Mouse (Mus musculus): ENCODE measurements at regions not wholly inside any gene's neighbourhood (a gene's known extent, or its start where the extent isn't known, plus 50 kb on each side); places are given as distances from the start of the nearest gene placed in this dataset.

GRCm38 (mm10) chr16:24232001-24232530 is 161.2 kb upstream of the Lpp start:
- H3K4me3 ChIP-seq (ENCODE audit: low read depth, low read length): no peak overlapping the region
- no peaks in the 10 kb centered on the region for H3K27me3 ChIP-seq (ENCODE audit: control insufficient read depth, insufficient read depth, low read length, poor library complexity, severe bottlenecking)
- H3K9ac ChIP-seq (ENCODE audit: low read depth, poor library complexity, severe bottlenecking): no peak overlapping the region
- H3K4me1 ChIP-seq (ENCODE audit: control insufficient read depth, insufficient read depth, low read length): no peaks in the 10 kb centered on the region
- TF ChIP-seq POLR2A (IDR thresholded peaks at IDR 0.05; ENCODE audit: insufficient read depth, low read length): no peak
- no peak for TF ChIP-seq CTCF (IDR thresholded peaks at IDR 0.05; ENCODE audit: low read depth, low read length)
- no peak for TF ChIP-seq EP300 (IDR thresholded peaks at IDR 0.05; ENCODE audit: insufficient read depth, low read depth, low read length)
- no peaks in the 10 kb centered on the region for H3K9me3 ChIP-seq (replicated peaks; ENCODE audit: control insufficient read depth, insufficient read depth, low read length, poor library complexity, severe bottlenecking)
- no peaks in the 10 kb centered on the region for H3K36me3 ChIP-seq (ENCODE audit: control insufficient read depth, insufficient read depth, low read length, poor library complexity, severe bottlenecking)
- H3K27ac ChIP-seq (ENCODE audit: insufficient read depth, low read length): no peak overlapping the region

GRCm38 (mm10) chr16:24231506-24231905 is 161.8 kb upstream of the Lpp start:
- H3K27ac ChIP-seq (ENCODE audit: insufficient read depth, low read length): no peak overlapping the region
- no peaks in the 10 kb centered on the region for H3K36me3 ChIP-seq (ENCODE audit: control insufficient read depth, insufficient read depth, low read length, poor library complexity, severe bottlenecking)
- no peak overlapping the region for H3K4me3 ChIP-seq (ENCODE audit: low read depth, low read length)
- no peaks in the 10 kb centered on the region for H3K9me3 ChIP-seq (replicated peaks; ENCODE audit: control insufficient read depth, insufficient read depth, low read length, poor library complexity, severe bottlenecking)
- H3K4me1 ChIP-seq (ENCODE audit: control insufficient read depth, insufficient read depth, low read length): no peaks in the 10 kb centered on the region
- no peaks in the 10 kb centered on the region for H3K27me3 ChIP-seq (ENCODE audit: control insufficient read depth, insufficient read depth, low read length, poor library complexity, severe bottlenecking)
- no peak for TF ChIP-seq EP300 (IDR thresholded peaks at IDR 0.05; ENCODE audit: insufficient read depth, low read depth, low read length)
- no peak overlapping the region for H3K9ac ChIP-seq (ENCODE audit: low read depth, poor library complexity, severe bottlenecking)

GRCm38 (mm10) chr16:24229002-24229607 is 164.2 kb upstream of the Lpp start:
- TF ChIP-seq CTCF (IDR thresholded peaks at IDR 0.05; ENCODE audit: low read depth, low read length): no peak
- TF ChIP-seq EP300 (IDR thresholded peaks at IDR 0.05; ENCODE audit: insufficient read depth, low read depth, low read length): no peak
- no peak for TF ChIP-seq POLR2A (IDR thresholded peaks at IDR 0.05; ENCODE audit: insufficient read depth, low read length)
- no peaks in the 10 kb centered on the region for H3K9me3 ChIP-seq (replicated peaks; ENCODE audit: control insufficient read depth, insufficient read depth, low read length, poor library complexity, severe bottlenecking)
- H3K36me3 ChIP-seq (ENCODE audit: control insufficient read depth, insufficient read depth, low read length, poor library complexity, severe bottlenecking): no peaks in the 10 kb centered on the region
- no peak overlapping the region for H3K4me3 ChIP-seq (ENCODE audit: low read depth, low read length)
- no peaks in the 10 kb centered on the region for H3K27me3 ChIP-seq (ENCODE audit: control insufficient read depth, insufficient read depth, low read length, poor library complexity, severe bottlenecking)
- no peak overlapping the region for H3K27ac ChIP-seq (ENCODE audit: insufficient read depth, low read length)
- no peak overlapping the region for H3K9ac ChIP-seq (ENCODE audit: low read depth, poor library complexity, severe bottlenecking)
- no peaks in the 10 kb centered on the region for H3K4me1 ChIP-seq (ENCODE audit: control insufficient read depth, insufficient read depth, low read length)

GRCm38 (mm10) chr16:24225897-24226296 is 167.4 kb upstream of the Lpp start:
- no peak for TF ChIP-seq POLR2A (IDR thresholded peaks at IDR 0.05; ENCODE audit: insufficient read depth, low read length)
- no peak for TF ChIP-seq CTCF (IDR thresholded peaks at IDR 0.05; ENCODE audit: low read depth, low read length)
- no peak for TF ChIP-seq EP300 (IDR thresholded peaks at IDR 0.05; ENCODE audit: insufficient read depth, low read depth, low read length)
- no peaks in the 10 kb centered on the region for H3K4me1 ChIP-seq (ENCODE audit: control insufficient read depth, insufficient read depth, low read length)

GRCm38 (mm10) chr16:24225090-24225489 is 168.2 kb upstream of the Lpp start:
- no peak for TF ChIP-seq CTCF (IDR thresholded peaks at IDR 0.05; ENCODE audit: low read depth, low read length)
- TF ChIP-seq EP300 (IDR thresholded peaks at IDR 0.05; ENCODE audit: insufficient read depth, low read depth, low read length): no peak
- no peak for TF ChIP-seq POLR2A (IDR thresholded peaks at IDR 0.05; ENCODE audit: insufficient read depth, low read length)
- Histone ChIP-seq H3K4me3 (ENCODE audit: low read depth, low read length) (no peak overlapping the region), H3K4me1 (ENCODE audit: control insufficient read depth, insufficient read depth, low read length) (no peaks in the 10 kb centered on the region), H3K9ac (ENCODE audit: low read depth, poor library complexity, severe bottlenecking) (no peak overlapping the region), H3K9me3 (replicated peaks; ENCODE audit: control insufficient read depth, insufficient read depth, low read length, poor library complexity, severe bottlenecking) (no peaks in the 10 kb centered on the region), H3K36me3 (ENCODE audit: control insufficient read depth, insufficient read depth, low read length, poor library complexity, severe bottlenecking) (no peaks in the 10 kb centered on the region), H3K27ac (ENCODE audit: insufficient read depth, low read length) (no peak overlapping the region), H3K27me3 (ENCODE audit: control insufficient read depth, insufficient read depth, low read length, poor library complexity, severe bottlenecking) (no peaks in the 10 kb centered on the region)

More at GRCm38 (mm10) chr16:24225897-24226296, 167.4 kb upstream of the Lpp start:
- H3K27me3 ChIP-seq (ENCODE audit: control insufficient read depth, insufficient read depth, low read length, poor library complexity, severe bottlenecking): no peaks in the 10 kb centered on the region
- H3K36me3 ChIP-seq (ENCODE audit: control insufficient read depth, insufficient read depth, low read length, poor library complexity, severe bottlenecking): no peaks in the 10 kb centered on the region
- H3K4me3 ChIP-seq (ENCODE audit: low read depth, low read length): no peak overlapping the region
- H3K9me3 ChIP-seq (replicated peaks; ENCODE audit: control insufficient read depth, insufficient read depth, low read length, poor library complexity, severe bottlenecking): no peaks in the 10 kb centered on the region
- no peak overlapping the region for H3K9ac ChIP-seq (ENCODE audit: low read depth, poor library complexity, severe bottlenecking)
- H3K27ac ChIP-seq (ENCODE audit: insufficient read depth, low read length): no peak overlapping the region

- Histone ChIP-seq H3K9ac (ENCODE audit: low read depth, poor library complexity, severe bottlenecking) (no peak overlapping the region), H3K27ac (ENCODE audit: insufficient read depth, low read length) (no peak overlapping the region), H3K36me3 (ENCODE audit: control insufficient read depth, insufficient read depth, low read length, poor library complexity, severe bottlenecking) (no peaks in the 10 kb centered on the region), H3K4me1 (ENCODE audit: control insufficient read depth, insufficient read depth, low read length) (no peaks in the 10 kb centered on the region), H3K27me3 (ENCODE audit: control insufficient read depth, insufficient read depth, low read length, poor library complexity, severe bottlenecking) (no peaks in the 10 kb centered on the region), H3K4me3 (ENCODE audit: low read depth, low read length) (no peak overlapping the region), H3K9me3 (replicated peaks; ENCODE audit: control insufficient read depth, insufficient read depth, low read length, poor library complexity, severe bottlenecking) (no peaks in the 10 kb centered on the region)
- TF ChIP-seq EP300 (IDR thresholded peaks at IDR 0.05; ENCODE audit: insufficient read depth, low read depth, low read length) (no peak), CTCF (IDR thresholded peaks at IDR 0.05; ENCODE audit: low read depth, low read length) (no peak), POLR2A (IDR thresholded peaks at IDR 0.05; ENCODE audit: insufficient read depth, low read length) (no peak)
Measured at GRCm38 (mm10) chr16:24223901-24224300, 169.4 kb upstream of the Lpp start.

All from ES-Bruce4 (cell line).